Mouse (Mus musculus): ENCODE measurements at regions not wholly inside any gene's neighbourhood (a gene's known extent, or its start where the extent isn't known, plus 50 kb on each side); places are given as distances from the start of the nearest gene placed in this dataset.
A peak's percentile ranks its signal among the peaks of the same experiment; 100 is the strongest.

GRCm38 (mm10) chr8:34539232-34539631, 427.7 kb upstream of the Gm10131 start:
- no peak overlapping the region for H3ac ChIP-seq (ENCODE audit: control insufficient read depth, insufficient read length)
- H3K4me3 ChIP-seq: no peak overlapping the region
- no peaks in the 10 kb centered on the region for H3K36me3 ChIP-seq (ENCODE audit: control insufficient read depth, insufficient read depth)
- no peaks in the 10 kb centered on the region for H3K79me2 ChIP-seq (ENCODE audit: control insufficient read depth, insufficient read depth)
- no peak for TF ChIP-seq SRF (IDR thresholded peaks at IDR 0.05; ENCODE audit: control insufficient read depth, insufficient read length, low read depth)
- TF ChIP-seq CEBPB (IDR thresholded peaks at IDR 0.05; ENCODE audit: insufficient read depth, poor library complexity, severe bottlenecking): peak; percentile 79
- TF ChIP-seq USF1 (IDR thresholded peaks at IDR 0.05; ENCODE audit: low read depth): no peak
- H3K27me3 ChIP-seq (ENCODE audit: control insufficient read depth, insufficient read depth, insufficient read length): no peaks in the 10 kb centered on the region
- H3K4me2 ChIP-seq (ENCODE audit: low read depth): no peak overlapping the region

GRCm38 (mm10) chr8:34535434-34535833, 423.9 kb upstream of the Gm10131 start:
- Histone ChIP-seq H3K27me3 (ENCODE audit: control insufficient read depth, insufficient read depth, insufficient read length) (no peaks in the 10 kb centered on the region), H3K36me3 (ENCODE audit: control insufficient read depth, insufficient read depth) (no peaks in the 10 kb centered on the region)
- TF ChIP-seq E2F4 (IDR thresholded peaks at IDR 0.05; ENCODE audit: insufficient read depth) (no peak), CEBPB (IDR thresholded peaks at IDR 0.05; ENCODE audit: insufficient read depth, poor library complexity, severe bottlenecking) (no peak), TCF3 (IDR thresholded peaks at IDR 0.05; ENCODE audit: insufficient read length, low read depth) (no peak), MYOG (IDR thresholded peaks at IDR 0.05; ENCODE audit: control insufficient read depth in 1 of 3, insufficient read depth in 1 of 3, insufficient read length in 2 of 3, low read depth in 2 of 3) (no peak), USF1 (IDR thresholded peaks at IDR 0.05; ENCODE audit: low read depth) (no peak), POLR2AphosphoS2 (IDR thresholded peaks at IDR 0.05; ENCODE audit: insufficient read length, low read depth) (no peak), SRF (IDR thresholded peaks at IDR 0.05; ENCODE audit: control insufficient read depth, insufficient read length, low read depth) (no peak), TCF12 (IDR thresholded peaks at IDR 0.05; ENCODE audit: insufficient read depth, poor library complexity, severe bottlenecking) (no peak)

GRCm38 (mm10) chr8:34533421-34533820, 421.9 kb upstream of the Gm10131 start:
- Histone ChIP-seq H3ac (ENCODE audit: control insufficient read depth, insufficient read length) (no peak overlapping the region), H3K79me2 (ENCODE audit: control insufficient read depth, insufficient read depth) (no peaks in the 10 kb centered on the region), H3K27me3 (ENCODE audit: control insufficient read depth, insufficient read depth, insufficient read length) (no peaks in the 10 kb centered on the region), H3K36me3 (ENCODE audit: control insufficient read depth, insufficient read depth) (no peaks in the 10 kb centered on the region), H3K4me2 (ENCODE audit: low read depth) (no peak overlapping the region), H3K4me3 (no peak overlapping the region)
- TF ChIP-seq CEBPB (IDR thresholded peaks at IDR 0.05; ENCODE audit: insufficient read depth, poor library complexity, severe bottlenecking): no peak
- no peak for TF ChIP-seq MYOD1 (IDR thresholded peaks at IDR 0.05; ENCODE audit: control insufficient read depth in 1 of 3, insufficient read length in 2 of 3, low read depth in 2 of 3)
- no peak for TF ChIP-seq REST (IDR thresholded peaks at IDR 0.05; ENCODE audit: insufficient read depth, insufficient read length)
- TF ChIP-seq MYOG (IDR thresholded peaks at IDR 0.05; ENCODE audit: control insufficient read depth in 1 of 3, insufficient read depth in 1 of 3, insufficient read length in 2 of 3, low read depth in 2 of 3): no peak
- no peak for TF ChIP-seq POLR2A (IDR thresholded peaks at IDR 0.05; ENCODE audit: insufficient read length, low read depth)
- no peak for TF ChIP-seq SRF (IDR thresholded peaks at IDR 0.05; ENCODE audit: control insufficient read depth, insufficient read length, low read depth)
- no peak for TF ChIP-seq MAX (IDR thresholded peaks at IDR 0.05; ENCODE audit: low read depth)
- TF ChIP-seq E2F4 (IDR thresholded peaks at IDR 0.05; ENCODE audit: insufficient read depth): no peak
- TF ChIP-seq USF1 (IDR thresholded peaks at IDR 0.05; ENCODE audit: low read depth): no peak
- no peak for TF ChIP-seq TCF3 (IDR thresholded peaks at IDR 0.05; ENCODE audit: insufficient read length, low read depth)
- no peak for TF ChIP-seq POLR2AphosphoS2 (IDR thresholded peaks at IDR 0.05; ENCODE audit: insufficient read length, low read depth)
- TF ChIP-seq TCF12 (IDR thresholded peaks at IDR 0.05; ENCODE audit: insufficient read depth, poor library complexity, severe bottlenecking): no peak

More at GRCm38 (mm10) chr8:34535434-34535833, 423.9 kb upstream of the Gm10131 start:
- H3K79me2 ChIP-seq (ENCODE audit: control insufficient read depth, insufficient read depth): no peaks in the 10 kb centered on the region
- H3K4me2 ChIP-seq (ENCODE audit: low read depth): peak overlapping the region; percentile 12
- H3ac ChIP-seq (ENCODE audit: control insufficient read depth, insufficient read length): no peak overlapping the region
- no peak overlapping the region for H3K4me3 ChIP-seq

GRCm38 (mm10) chr8:34530896-34531679, 419.6 kb upstream of the Gm10131 start:
- no peaks in the 10 kb centered on the region for H3K36me3 ChIP-seq (ENCODE audit: control insufficient read depth, insufficient read depth)
- no peaks in the 10 kb centered on the region for H3K27me3 ChIP-seq (ENCODE audit: control insufficient read depth, insufficient read depth, insufficient read length)
- no peaks in the 10 kb centered on the region for H3K79me2 ChIP-seq (ENCODE audit: control insufficient read depth, insufficient read depth)
- H3ac ChIP-seq (ENCODE audit: control insufficient read depth, insufficient read length): no peak overlapping the region
- H3K4me3 ChIP-seq: no peak overlapping the region
- H3K4me2 ChIP-seq (ENCODE audit: low read depth): no peak overlapping the region
- no peak for TF ChIP-seq REST (IDR thresholded peaks at IDR 0.05; ENCODE audit: insufficient read depth, insufficient read length)
- no peak for TF ChIP-seq CEBPB (IDR thresholded peaks at IDR 0.05; ENCODE audit: insufficient read depth, poor library complexity, severe bottlenecking)
- no peak for TF ChIP-seq SRF (IDR thresholded peaks at IDR 0.05; ENCODE audit: control insufficient read depth, insufficient read length, low read depth)
- TF ChIP-seq POLR2A (IDR thresholded peaks at IDR 0.05; ENCODE audit: insufficient read length, low read depth): no peak
- TF ChIP-seq MYOD1 (IDR thresholded peaks at IDR 0.05; ENCODE audit: control insufficient read depth in 1 of 3, insufficient read length in 2 of 3, low read depth in 2 of 3): no peak
- TF ChIP-seq MAX (IDR thresholded peaks at IDR 0.05; ENCODE audit: low read depth): no peak
- no peak for TF ChIP-seq USF1 (IDR thresholded peaks at IDR 0.05; ENCODE audit: low read depth)
- TF ChIP-seq E2F4 (IDR thresholded peaks at IDR 0.05; ENCODE audit: insufficient read depth): no peak
- no peak for TF ChIP-seq TCF12 (IDR thresholded peaks at IDR 0.05; ENCODE audit: insufficient read depth, poor library complexity, severe bottlenecking)
- TF ChIP-seq MYOG (IDR thresholded peaks at IDR 0.05; ENCODE audit: control insufficient read depth in 1 of 3, insufficient read depth in 1 of 3, insufficient read length in 2 of 3, low read depth in 2 of 3): no peak
- TF ChIP-seq POLR2AphosphoS2 (IDR thresholded peaks at IDR 0.05; ENCODE audit: insufficient read length, low read depth): no peak
- no peak for TF ChIP-seq TCF3 (IDR thresholded peaks at IDR 0.05; ENCODE audit: insufficient read length, low read depth)

- Histone ChIP-seq H3K27me3 (ENCODE audit: control insufficient read depth, insufficient read depth, insufficient read length) (no peaks in the 10 kb centered on the region), H3K36me3 (ENCODE audit: control insufficient read depth, insufficient read depth) (no peaks in the 10 kb centered on the region), H3K4me3 (no peak overlapping the region), H3ac (ENCODE audit: control insufficient read depth, insufficient read length) (no peak overlapping the region), H3K4me2 (ENCODE audit: low read depth) (peak overlapping the region; percentile 28), H3K79me2 (ENCODE audit: control insufficient read depth, insufficient read depth) (no peaks in the 10 kb centered on the region)
- TF ChIP-seq POLR2A (IDR thresholded peaks at IDR 0.05; ENCODE audit: insufficient read length, low read depth) (no peak), SRF (IDR thresholded peaks at IDR 0.05; ENCODE audit: control insufficient read depth, insufficient read length, low read depth) (no peak), POLR2AphosphoS2 (IDR thresholded peaks at IDR 0.05; ENCODE audit: insufficient read length, low read depth) (no peak), MYOD1 (IDR thresholded peaks at IDR 0.05; ENCODE audit: control insufficient read depth in 1 of 3, insufficient read length in 2 of 3, low read depth in 2 of 3) (no peak), TCF3 (IDR thresholded peaks at IDR 0.05; ENCODE audit: insufficient read length, low read depth) (no peak), E2F4 (IDR thresholded peaks at IDR 0.05; ENCODE audit: insufficient read depth) (no peak), REST (IDR thresholded peaks at IDR 0.05; ENCODE audit: insufficient read depth, insufficient read length) (no peak), MAX (IDR thresholded peaks at IDR 0.05; ENCODE audit: low read depth) (no peak), CEBPB (IDR thresholded peaks at IDR 0.05; ENCODE audit: insufficient read depth, poor library complexity, severe bottlenecking) (no peak), USF1 (IDR thresholded peaks at IDR 0.05; ENCODE audit: low read depth) (no peak), MYOG (IDR thresholded peaks at IDR 0.05; ENCODE audit: control insufficient read depth in 1 of 3, insufficient read depth in 1 of 3, insufficient read length in 2 of 3, low read depth in 2 of 3) (no peak), TCF12 (IDR thresholded peaks at IDR 0.05; ENCODE audit: insufficient read depth, poor library complexity, severe bottlenecking) (no peak)
These were observed 418.5 kb upstream of the Gm10131 start for GRCm38 (mm10) chr8:34530046-34530445.
